Mouse (Mus musculus) T-cell, adult 2 months (primary cell): Measurements from ENCODE around the gene Slc22a3.
A peak's percentile ranks its signal among the peaks of the same experiment; 100 is the strongest.

Experiments used
- DNase-seq: peaks from one replicate; pipeline ENCODE4 v3.0.0; 2022; ENCODE audit warnings: low spot score

Gene Slc22a3

GRCm38 (mm10) chr17:12403420-12403819 is 104.1 kb downstream of the Slc22a3 start:
- DNase-seq, result no peak

GRCm38 (mm10) chr17:12396163-12396677 is 111.3 kb downstream of the Slc22a3 start:
- no peak for DNase-seq

GRCm38 (mm10) chr17:12388239-12388638 is 119.3 kb downstream of the Slc22a3 start:
- DNase-seq, result no peak

- no peak for DNase-seq
Observed at GRCm38 (mm10) chr17:12387781-12388180, 119.7 kb downstream of the Slc22a3 start.

GRCm38 (mm10) chr17:12385049-12385794 is 122.3 kb downstream of the Slc22a3 start:
- no peak for DNase-seq

- DNase-seq, result no peak
Observed at GRCm38 (mm10) chr17:12382531-12382930, 125.0 kb downstream of the Slc22a3 start.

- DNase-seq, result no peak
Observed at GRCm38 (mm10) chr17:12381579-12381978, 125.9 kb downstream of the Slc22a3 start.

- no peak for DNase-seq
Observed at GRCm38 (mm10) chr17:12380287-12380686, 127.2 kb downstream of the Slc22a3 start.

GRCm38 (mm10) chr17:12377981-12378705 is 129.4 kb downstream of the Slc22a3 start, which contains the start of gene Plg:
Gene Plg, plus strand, starts transcription at chr17:12378608.
- DNase-seq, result no peak

GRCm38 (mm10) chr17:12373601-12374144 is 133.8 kb downstream of the Slc22a3 start:
- no peak for DNase-seq

GRCm38 (mm10) chr17:12372021-12372420 is 135.5 kb downstream of the Slc22a3 start:
- peak; percentile 70 for DNase-seq

GRCm38 (mm10) chr17:12371310-12371925 is 136.1 kb downstream of the Slc22a3 start:
- no peak for DNase-seq

- no peak for DNase-seq
Observed at GRCm38 (mm10) chr17:12370289-12370688, 137.2 kb downstream of the Slc22a3 start.

- no peak for DNase-seq
Observed at GRCm38 (mm10) chr17:12369393-12369792, 138.1 kb downstream of the Slc22a3 start.
